Mouse (Mus musculus) hindbrain, embryonic 14.5 days (tissue): ENCODE measurements around the gene Pld3. TPM values are rescaled to one million over a fixed set of nuclear protein-coding genes. Genes with fewer than 3 reads are reported as not detected.

Experiments
- ATAC-seq: fragments of 200-750 bp; cut with Nextera tagmentation; 2 replicates; pipeline ENCODE4 v1.8.0; 2017; ENCODE audit warnings: moderate number of reproducible peaks, mild to moderate bottlenecking, moderate TSS enrichment, moderate library complexity; ENCODE audit not compliant: low FRiP score
- DNase-seq: peaks from one replicate; pipeline ENCODE4 v3.0.0-alpha.2; 2015; ENCODE audit warnings: low spot score
- H3K27ac ChIP-seq: fragments of 300-500 bp; sonication (generic); 2 replicates; pipeline ENCODE4 v1.5.1; 2014; ENCODE audit warnings: mild to moderate bottlenecking, moderate library complexity
- H3K27me3 ChIP-seq: fragments of 300-500 bp; sonication (generic); 2 replicates; pipeline ENCODE4 v1.6.1; 2014; ENCODE audit warnings: mild to moderate bottlenecking, low read length, mixed read lengths; ENCODE audit not compliant: control insufficient read depth, insufficient read depth
- H3K36me3 ChIP-seq: fragments of 300-500 bp; sonication (generic); replicated peaks from 2 replicates; pipeline ENCODE4 v1.6.1; 2014; ENCODE audit not compliant: control insufficient read depth, insufficient read depth
- H3K4me1 ChIP-seq: fragments of 300-500 bp; sonication (generic); replicated peaks from 2 replicates; pipeline ENCODE4 v1.6.1; 2014; ENCODE audit warnings: antibody characterized with exemption, low read length, mixed read lengths; ENCODE audit not compliant: control insufficient read depth, insufficient read depth
- H3K4me2 ChIP-seq: fragments of 300-500 bp; sonication (generic); replicated peaks from 2 replicates; pipeline ENCODE4 v1.6.1; 2014; ENCODE audit warnings: mild to moderate bottlenecking, moderate library complexity
- H3K4me3 ChIP-seq: fragments of 300-500 bp; sonication (generic); replicated peaks from 2 replicates; pipeline ENCODE4 v1.5.1; 2014; ENCODE audit warnings: mild to moderate bottlenecking, low read length
- H3K9ac ChIP-seq: fragments of 300-500 bp; sonication (generic); 2 replicates; pipeline ENCODE4 v1.6.1; 2014
- H3K9me3 ChIP-seq: fragments of 300-500 bp; sonication (generic); 2 replicates; pipeline ENCODE4 v1.6.1; 2016; ENCODE audit warnings: low read length; ENCODE audit not compliant: control insufficient read depth
- WGBS: fragments of 180-500 bp; shearing (Covaris S2); extraction: QIAGEN DNeasy Blood & Tissue Kit; methylation state at CpG from one replicate; pipeline ENCODE4 v1.1.7; 2014; 5-methylcytosine and 5-hydroxymethylcytosine counted together
- polyA plus RNA-seq: library from polyadenylated mRNA; unstranded; fragments of >200 nt; fragmentation: Nextera tagmentation; extraction: Ambion mirVana; gene quantifications from 2 replicates; pipeline ENCODE4 v1.2.1, GENCODE M21; 2014

Gene Pld3
- polyA plus RNA-seq, 1 experiment from 2014 or later: 156 TPM

DNA sequence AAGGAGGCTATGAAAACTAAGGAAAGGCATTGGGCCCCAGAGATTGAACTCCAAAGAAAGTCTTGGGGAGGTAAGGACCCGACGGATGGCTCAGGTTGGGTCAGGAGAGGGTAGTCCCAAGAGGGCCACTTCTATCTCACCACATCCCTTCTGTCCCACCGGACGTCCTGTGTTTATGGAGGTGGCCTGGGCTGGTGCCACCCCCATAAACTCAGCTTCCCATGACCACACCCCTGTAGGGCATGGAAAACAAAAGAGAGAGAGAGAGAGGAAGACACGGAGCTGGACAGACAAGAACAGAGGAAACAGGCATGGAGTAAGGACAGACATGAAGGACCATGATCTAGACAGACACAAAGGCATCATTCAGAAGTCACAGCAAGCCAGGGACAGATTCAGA lies 59.6 kb downstream of the Pld3 start:
- H3K27ac ChIP-seq: no peak overlapping the region
- DNase-seq: no peak
- H3K27me3 ChIP-seq: no peaks in the 10 kb centered on the region
- no peak overlapping the region for H3K4me2 ChIP-seq
- no peaks in the 10 kb centered on the region for H3K36me3 ChIP-seq
- WGBS: 91% methylated on average over 5 of the region's 5 CpGs
- no peak for ATAC-seq
- no peak overlapping the region for H3K9ac ChIP-seq
- no peaks in the 10 kb centered on the region for H3K4me1 ChIP-seq
- no peaks in the 10 kb centered on the region for H3K9me3 ChIP-seq
- no peak overlapping the region for H3K4me3 ChIP-seq

DNA sequence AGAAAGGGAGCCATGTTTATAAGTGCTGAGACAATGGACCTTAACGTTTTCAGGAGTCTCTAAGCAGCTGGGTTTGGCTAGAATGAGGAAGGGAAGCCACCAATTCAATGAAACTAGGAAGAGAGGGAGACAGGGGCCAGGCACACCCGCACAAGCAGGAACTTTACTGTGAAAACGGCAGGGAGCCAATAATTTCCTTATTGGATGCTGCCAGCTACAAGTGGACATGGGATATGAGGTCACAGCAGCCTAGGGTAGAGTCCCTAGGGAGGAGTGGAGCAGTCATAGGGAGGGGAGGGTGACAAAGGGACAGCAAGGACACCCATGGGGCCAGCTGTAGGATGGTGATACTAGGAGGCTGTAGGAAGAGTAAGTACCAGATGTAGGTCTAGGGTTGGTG lies 60.0 kb downstream of the Pld3 start:
- Histone ChIP-seq H3K9me3 (no peaks in the 10 kb centered on the region), H3K27me3 (no peaks in the 10 kb centered on the region), H3K4me1 (0 out of 2 replicates have a peak, but pooled peaks cover 1% of the 10 kb centered on the region), H3K9ac (no peak overlapping the region), H3K27ac (no peak overlapping the region), H3K4me2 (no peak overlapping the region), H3K36me3 (no peaks in the 10 kb centered on the region), H3K4me3 (no peak overlapping the region)
- DNase-seq (no peak), ATAC-seq (no peak)
- 74% methylated on average over 3 of the region's 3 CpGs for WGBS

GRCm38 (mm10) chr7:27491856-27492255 lies 61.2 kb downstream of the Pld3 start:
- Histone ChIP-seq H3K27ac (no peak overlapping the region), H3K4me2 (no peak overlapping the region), H3K9me3 (no peaks in the 10 kb centered on the region), H3K4me3 (no peak overlapping the region), H3K9ac (no peak overlapping the region), H3K4me1 (0 out of 2 replicates have a peak, but pooled peaks cover 6% of the 10 kb centered on the region), H3K27me3 (no peaks in the 10 kb centered on the region), H3K36me3 (no peaks in the 10 kb centered on the region)
- 70% methylated on average over 7 of the region's 7 CpGs for WGBS
- DNase-seq: no peak
- no peak for ATAC-seq

- H3K27me3 ChIP-seq: no peaks in the 10 kb centered on the region
- peak overlapping the region; percentile 29; the same call in 1 of the 2 replicates for H3K27ac ChIP-seq
- no peaks in the 10 kb centered on the region for H3K36me3 ChIP-seq
- DNase-seq (peak; percentile 46), ATAC-seq (0 out of 2 replicates have a peak, but pooled peaks have one; percentile 7)
- H3K4me1 ChIP-seq: 0 out of 2 replicates have a peak, but pooled peaks cover 6% of the 10 kb centered on the region
- H3K9ac ChIP-seq: peak overlapping the region; percentile 16
- H3K4me2 ChIP-seq: peak overlapping the region; percentile 48
- H3K4me3 ChIP-seq: peak overlapping the region; percentile 19
- WGBS: 2% methylated on average over 32 of the region's 33 CpGs
- H3K9me3 ChIP-seq: no peaks in the 10 kb centered on the region
Observed at GRCm38 (mm10) chr7:27490543-27491329, 62.3 kb downstream of the Pld3 start.

- H3K4me3 ChIP-seq: peak overlapping the region; percentile 19
- 0 out of 2 replicates have a peak, but pooled peaks cover 6% of the 10 kb centered on the region for H3K4me1 ChIP-seq
- no peaks in the 10 kb centered on the region for H3K27me3 ChIP-seq
- no peaks in the 10 kb centered on the region for H3K36me3 ChIP-seq
- peak overlapping the region; percentile 48 for H3K4me2 ChIP-seq
- peak overlapping the region; percentile 29; the same call in 1 of the 2 replicates for H3K27ac ChIP-seq
- H3K9me3 ChIP-seq: no peaks in the 10 kb centered on the region
- DNase-seq: no peak
- no peak for ATAC-seq
- peak overlapping the region; percentile 16; the same call in 1 of the 2 replicates for H3K9ac ChIP-seq
- WGBS: 40% methylated on average over 4 of the region's 4 CpGs
Observed at GRCm38 (mm10) chr7:27490227-27490542, 62.8 kb downstream of the Pld3 start.

DNA sequence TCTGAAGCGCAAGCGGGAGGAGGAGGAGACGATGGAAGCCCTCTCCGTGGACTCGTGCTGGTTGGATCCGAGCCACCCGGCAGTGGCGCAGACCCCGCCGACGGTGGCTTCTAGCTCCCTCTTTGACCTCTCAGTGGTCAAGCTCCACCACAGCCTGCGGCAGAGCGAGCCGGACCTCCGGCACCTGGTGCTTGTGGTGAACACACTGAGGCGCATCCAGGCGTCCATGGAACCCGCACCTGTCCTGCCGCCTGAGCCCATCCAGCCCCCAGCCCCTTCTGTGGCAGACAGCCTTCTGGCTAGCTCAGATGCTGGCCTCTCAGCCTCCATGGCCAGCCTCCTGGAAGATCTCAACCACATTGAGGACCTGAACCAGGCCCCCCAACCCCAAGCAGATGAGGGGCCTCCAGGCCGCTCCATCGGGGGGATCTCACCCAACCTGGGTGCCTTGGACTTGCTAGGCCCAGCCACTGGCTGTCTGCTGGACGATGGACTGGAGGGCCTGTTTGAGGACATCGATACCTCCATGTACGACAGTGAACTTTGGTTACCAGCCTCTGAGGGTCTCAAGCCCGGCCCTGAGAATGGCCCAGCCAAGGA lies 63.6 kb downstream of the Pld3 start:
- Histone ChIP-seq H3K27me3 (no peaks in the 10 kb centered on the region), H3K9me3 (no peaks in the 10 kb centered on the region), H3K4me2 (no peak overlapping the region), H3K9ac (no peak overlapping the region), H3K27ac (no peak overlapping the region), H3K36me3 (no peaks in the 10 kb centered on the region), H3K4me1 (0 out of 2 replicates have a peak, but pooled peaks cover 6% of the 10 kb centered on the region), H3K4me3 (no peak overlapping the region)
- no peak for ATAC-seq
- WGBS: 92% methylated on average over 25 of the region's 25 CpGs
- DNase-seq: no peak

DNA sequence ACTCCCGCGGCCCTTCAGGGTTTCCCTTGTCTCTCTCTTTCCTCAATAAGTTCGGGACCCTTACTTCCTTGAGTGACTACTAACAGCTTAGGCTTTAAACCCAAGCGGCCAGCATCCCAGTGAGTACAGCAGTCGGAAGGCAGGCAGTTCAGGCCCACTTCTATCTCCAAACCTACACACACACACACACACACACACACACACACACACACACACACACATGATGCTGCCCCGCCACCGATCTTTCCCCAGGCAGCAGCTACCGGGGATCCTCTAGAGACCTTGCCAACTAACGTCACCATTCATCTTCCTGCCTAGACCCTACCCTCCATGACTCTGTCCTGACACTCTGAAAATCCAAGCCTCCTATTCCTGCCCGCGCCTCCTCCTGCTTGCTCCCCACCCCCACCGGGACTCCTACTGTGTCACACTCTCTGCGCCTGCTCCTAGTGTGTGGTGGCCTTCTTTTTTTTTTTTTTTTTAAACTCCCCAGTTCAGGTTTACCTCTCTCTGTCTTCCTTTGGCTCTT lies 65.2 kb downstream of the Pld3 start:
- H3K27ac ChIP-seq: peak overlapping the region; percentile 81; the same call in 1 of the 2 replicates
- H3K27me3 ChIP-seq: no peaks in the 10 kb centered on the region
- 3% methylated on average over 13 of the region's 13 CpGs for WGBS
- peak overlapping the region; percentile 63 for H3K4me2 ChIP-seq
- peak overlapping the region; percentile 53 for H3K4me3 ChIP-seq
- H3K36me3 ChIP-seq: no peaks in the 10 kb centered on the region
- H3K9ac ChIP-seq: peak overlapping the region; percentile 60
- H3K9me3 ChIP-seq: no peaks in the 10 kb centered on the region
- DNase-seq: no peak
- 0 out of 2 replicates have a peak, but pooled peaks cover 6% of the 10 kb centered on the region for H3K4me1 ChIP-seq
- ATAC-seq: no peak

GRCm38 (mm10) chr7:27486770-27487697 lies 66.0 kb downstream of the Pld3 start, which contains the start of gene Sertad1:
Gene Sertad1, plus strand, starts transcription at chr7:27486910.
- Histone ChIP-seq H3K4me3 (peak within 1 kb of the TSS; percentile 53), H3K9me3 (no peaks in the 10 kb centered on the region), H3K27ac (peak within 1 kb of the TSS; percentile 81), H3K27me3 (no peaks in the 10 kb centered on the region), H3K4me2 (peak within 1 kb of the TSS; percentile 63), H3K4me1 (0 out of 2 replicates have a peak, but pooled peaks cover 6% of the 10 kb centered on the region), H3K36me3 (no peaks in the 10 kb centered on the region), H3K9ac (peak within 1 kb of the TSS; percentile 60)
- ATAC-seq (peak; percentile 97), DNase-seq (peak; percentile 98)
- WGBS: under 1% methylated on average over 77 of the region's 80 CpGs
